Mouse (Mus musculus): Measurements from ENCODE around the gene Rxra.

Rxra gene

DNA sequence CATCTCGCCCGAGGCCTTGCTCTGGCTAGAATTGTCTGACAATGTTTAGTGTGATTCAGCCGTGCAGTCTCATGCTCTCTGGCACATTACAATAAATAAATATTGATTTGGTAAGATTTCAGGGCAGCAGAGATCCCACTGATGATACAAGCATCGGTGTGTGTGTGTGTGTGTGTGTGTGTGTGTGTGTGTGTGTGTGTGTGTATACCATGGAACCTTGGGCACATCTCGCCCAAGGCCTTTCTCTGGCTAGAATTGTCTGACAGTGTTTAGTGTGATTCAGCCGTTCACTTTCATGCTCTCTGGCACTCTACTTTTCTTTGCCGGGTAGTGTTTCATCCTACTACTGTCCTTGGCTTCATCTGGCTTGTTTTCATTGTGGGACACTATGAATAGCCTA lies 130.5 kb downstream of the Rxra start:
- no peak for DNase-seq (ENCODE audit: low read depth, low spot score)

DNA sequence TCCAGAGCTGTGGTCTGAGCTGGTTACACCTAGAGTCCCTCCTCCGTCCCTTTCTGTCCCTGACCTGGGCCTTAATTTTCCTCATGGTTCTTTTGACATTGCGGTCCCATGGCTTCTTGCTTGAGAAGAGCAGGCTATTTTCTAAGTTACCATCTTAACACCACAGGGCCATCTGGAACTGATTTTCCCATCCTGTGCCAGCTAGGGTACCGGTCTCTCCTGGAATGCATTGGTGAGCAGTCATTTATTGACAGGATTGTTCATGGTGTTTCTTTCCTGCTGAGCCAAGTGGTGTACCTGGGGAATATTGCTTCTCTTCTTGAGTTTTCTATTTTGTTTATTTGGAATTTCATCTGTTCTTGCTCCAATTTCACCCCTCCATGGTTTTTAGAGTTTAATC lies 131.4 kb downstream of the Rxra start:
- no peak for DNase-seq (ENCODE audit: low read depth, low spot score)

- no peak for DNase-seq (ENCODE audit: low read depth, low spot score)
These were observed 133.7 kb downstream of the Rxra start for GRCm38 (mm10) chr2:27809897-27810296.

All from CD4-positive, CD25-positive, alpha-beta regulatory T cell, adult 2 months (primary cell).